ENCODE assay signal across 16 mouse cellular contexts in genomic region chr14:21820880-21821505, GRCm38 (mm10). TPM values are rescaled to one million over a fixed set of nuclear protein-coding genes. Genes with fewer than 3 reads are reported as not detected.
DNase-seq lines count a peak whose midpoint lies in the region; ATAC-seq and TF ChIP-seq lines count a peak whose summit lies in the region.
"Had no signal": no experiment of that assay in that cellular context is flagged by ENCODE, and none has a peak within 500 bp of the region (broad histone marks: within the 10 kb centered on the region; RNA-seq: fewer than 3 reads in every experiment).

No protein-coding gene starts in this region.

- no peaks in the 10 kb centered on the region for H3K79me2 ChIP-seq in C2C12 (ENCODE audit: control insufficient read depth, insufficient read depth)

- H3ac ChIP-seq in C2C12 (ENCODE audit: control insufficient read depth, insufficient read length, low read depth), result no peak overlapping the region

- H3K4me2 ChIP-seq in hindbrain, embryonic 16.5 days (ENCODE audit: low read length), result no peak overlapping the region
- no peak overlapping the region for H3K4me2 ChIP-seq in hindbrain, embryonic 14.5 days (replicated peaks)
- H3K4me2 ChIP-seq: heart, embryonic 15.5 days; hindbrain, embryonic 15.5 days; lung, embryonic 15.5 days; midbrain, embryonic 13.5 days had no signal

- peak; percentile 52 for TF ChIP-seq CTCF in C2C12 (IDR thresholded peaks at IDR 0.05; ENCODE audit: control insufficient read depth, insufficient read depth, insufficient read length)

- H3K4me3 ChIP-seq in hindbrain, embryonic 16.5 days (ENCODE audit: low read length), result no peak overlapping the region
- H3K4me3 ChIP-seq in hindbrain, embryonic 14.5 days (replicated peaks; ENCODE audit: low read length), result no peak overlapping the region
- no peak overlapping the region for H3K4me3 ChIP-seq in C2C12 (ENCODE audit: insufficient read depth, poor library complexity, severe bottlenecking)
- H3K4me3 ChIP-seq: heart, embryonic 15.5 days; hindbrain, embryonic 15.5 days; lung, embryonic 15.5 days; midbrain, embryonic 13.5 days had no signal

- 93% methylated on average over 4 of the region's 4 CpGs for WGBS in hindbrain, embryonic 16.5 days
- 94% methylated on average over 4 of the region's 4 CpGs for WGBS in hindbrain, embryonic 14.5 days

- no peak overlapping the region for H3K9ac ChIP-seq in hindbrain, embryonic 16.5 days (ENCODE audit: low read depth, low read length)
- no peak overlapping the region for H3K9ac ChIP-seq in hindbrain, embryonic 14.5 days
- H3K9ac ChIP-seq: heart, embryonic 15.5 days; hindbrain, embryonic 15.5 days; lung, embryonic 15.5 days; midbrain, embryonic 13.5 days had no signal

- H3K27me3 ChIP-seq in hindbrain, embryonic 16.5 days (replicated peaks; ENCODE audit: control insufficient read depth, insufficient read depth, low read length), result no peaks in the 10 kb centered on the region
- no peaks in the 10 kb centered on the region for H3K27me3 ChIP-seq in hindbrain, embryonic 14.5 days (ENCODE audit: control insufficient read depth, insufficient read depth, low read length)
- H3K27me3 ChIP-seq in C2C12 (ENCODE audit: control insufficient read depth, insufficient read depth, insufficient read length), result no peaks in the 10 kb centered on the region
- H3K27me3 ChIP-seq: heart, embryonic 15.5 days; hindbrain, embryonic 15.5 days; lung, embryonic 15.5 days; midbrain, embryonic 13.5 days had no signal

- no peaks in the 10 kb centered on the region for H3K79me3 ChIP-seq in C2C12 (ENCODE audit: low read depth)

- no peaks in the 10 kb centered on the region for H3K4me1 ChIP-seq in hindbrain, embryonic 16.5 days (ENCODE audit: control insufficient read depth, insufficient read depth, low read depth, low read length)
- H3K4me1 ChIP-seq in hindbrain, embryonic 14.5 days (replicated peaks; ENCODE audit: control insufficient read depth, insufficient read depth, low read length), result no peaks in the 10 kb centered on the region
- H3K4me1 ChIP-seq: midbrain, embryonic 13.5 days had no signal

- DNase-seq in hindbrain, embryonic 14.5 days (ENCODE audit: low spot score), result no peak
- peak; percentile 65 for DNase-seq in 3134 (ENCODE audit: extremely low read depth, insufficient read length, low spot score)
- DNase-seq in layer of hippocampus, adult 11-12 months (ENCODE audit: low spot score), result no peak
- no peak for DNase-seq in left cerebral cortex, adult 8-10 months (ENCODE audit: low spot score in 2 of 2)
- DNase-seq in testis, postnatal 14 days (ENCODE audit: low spot score), result no peak
- DNase-seq: adrenal gland, postnatal 36 days; cerebellum, adult 11 months; right cerebral cortex, postnatal 25 days had no signal

- ATAC-seq in hindbrain, embryonic 16.5 days, result 0 out of 2 replicates have a peak, but pooled peaks have one; percentile 21
- ATAC-seq in hindbrain, embryonic 14.5 days (ENCODE audit: low FRiP score), result no peak
- peak; percentile 21; the same call in 1 of the 2 replicates for ATAC-seq in granulocyte monocyte progenitor cell, adult 5-6 weeks (replicated peaks; ENCODE audit: poor library complexity, severe bottlenecking)
- ATAC-seq: forebrain, embryonic 14.5 days; midbrain, embryonic 13.5 days had no signal

- no peaks in the 10 kb centered on the region for H3K9me3 ChIP-seq in hindbrain, embryonic 16.5 days (ENCODE audit: control insufficient read depth, low read length)
- no peaks in the 10 kb centered on the region for H3K9me3 ChIP-seq in hindbrain, embryonic 14.5 days (ENCODE audit: control insufficient read depth, low read length)
- H3K9me3 ChIP-seq: heart, embryonic 15.5 days; hindbrain, embryonic 15.5 days; lung, embryonic 15.5 days; midbrain, embryonic 13.5 days had no signal

- no peaks in the 10 kb centered on the region for H3K36me3 ChIP-seq in hindbrain, embryonic 16.5 days (ENCODE audit: control insufficient read depth, insufficient read depth, low read length)
- H3K36me3 ChIP-seq in hindbrain, embryonic 14.5 days (replicated peaks; ENCODE audit: control insufficient read depth, insufficient read depth), result no peaks in the 10 kb centered on the region
- no peaks in the 10 kb centered on the region for H3K36me3 ChIP-seq in C2C12 (ENCODE audit: control insufficient read depth, insufficient read depth)
- H3K36me3 ChIP-seq: heart, embryonic 15.5 days; hindbrain, embryonic 15.5 days; lung, embryonic 15.5 days; midbrain, embryonic 13.5 days had no signal

- H3K27ac ChIP-seq in hindbrain, embryonic 16.5 days (ENCODE audit: low read depth, low read length), result no peak overlapping the region
- H3K27ac ChIP-seq in hindbrain, embryonic 14.5 days, result no peak overlapping the region
- H3K27ac ChIP-seq: hindbrain, embryonic 15.5 days; lung, embryonic 15.5 days; midbrain, embryonic 13.5 days had no signal

TF ChIP-seq in C2C12, 6 proteins besides CTCF, POLR2A, EP300 and RAD21:
- TF ChIP-seq USF1 (IDR thresholded peaks at IDR 0.05; ENCODE audit: low read depth) (peak; percentile 72), FOSL1 (IDR thresholded peaks at IDR 0.05; ENCODE audit: insufficient read depth, low read length, poor library complexity, severe bottlenecking) (no peak)

RNA-seq across cellular contexts. Expression of gene Vdac2, which starts 4.0 kb away (rescaled TPM):
- polyA plus RNA-seq in hindbrain, embryonic 16.5 days (2015; fragmentation: Nextera tagmentation; extraction: Ambion mirVana), result 300 and 327 TPM in 2 replicates
- polyA plus RNA-seq in hindbrain, embryonic 14.5 days (2014; fragmentation: Nextera tagmentation; extraction: Ambion mirVana), result 305 and 316 TPM in 2 replicates
- 242 TPM for polyA plus RNA-seq in C2C12 (2012; fragmentation: generic; extraction: Trizol)
- total RNA-seq in granulocyte monocyte progenitor cell, adult 5-6 weeks (2014; fragmentation: Nextera tagmentation), result 212 and 291 TPM in 2 replicates
- 386 and 388 TPM in 2 replicates for total RNA-seq in granulocyte monocyte progenitor cell, adult 5-6 weeks (2017)
- total RNA-seq in left cerebral cortex, adult 8-10 months (2022), result 100 to 1,000 TPM; 242 to 257 (median 249) TPM

RNA-seq across cellular contexts. Expression of gene Comtd1, which starts 27.8 kb away (rescaled TPM):
- polyA plus RNA-seq in hindbrain, embryonic 16.5 days (2015; fragmentation: Nextera tagmentation; extraction: Ambion mirVana), result 59.2 and 68.9 TPM in 2 replicates
- polyA plus RNA-seq in hindbrain, embryonic 14.5 days (2014; fragmentation: Nextera tagmentation; extraction: Ambion mirVana), result 55.8 and 58.0 TPM in 2 replicates
- polyA plus RNA-seq in C2C12 (2012; fragmentation: generic; extraction: Trizol), result 45.5 TPM
- total RNA-seq in granulocyte monocyte progenitor cell, adult 5-6 weeks (2014; fragmentation: Nextera tagmentation), result 56.3 and 63.0 TPM in 2 replicates
- 29.1 and 33.2 TPM in 2 replicates for total RNA-seq in granulocyte monocyte progenitor cell, adult 5-6 weeks (2017)
- total RNA-seq in left cerebral cortex, adult 8-10 months (2022), result 10 to 100 TPM; 23.8 to 32.8 (median 30.7) TPM
